In the genomic region with DNA sequence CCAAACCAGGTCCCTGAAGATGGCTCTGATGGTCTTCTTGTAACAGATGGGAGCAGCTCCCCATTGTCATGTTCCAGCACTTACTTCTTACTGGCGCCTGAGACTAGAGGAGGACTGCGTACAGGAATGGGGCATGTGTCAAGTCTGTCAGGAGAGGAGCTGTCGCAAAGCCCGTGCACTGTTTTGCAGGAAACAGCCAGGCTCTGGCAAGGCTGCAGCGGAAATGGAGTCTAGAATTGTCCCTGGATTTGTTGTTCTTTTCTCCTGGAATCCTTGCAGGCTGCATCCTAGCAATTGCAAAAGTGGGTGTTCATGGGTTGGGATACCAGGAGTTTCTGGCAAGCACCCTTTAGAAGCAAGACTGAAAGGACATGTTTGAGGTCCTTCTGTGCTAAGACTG, we compare ENCODE assay signal across 13 mouse cellular contexts. TPM values are rescaled to one million over a fixed set of nuclear protein-coding genes. Genes with fewer than 3 reads are reported as not detected.
DNase-seq lines count a peak whose midpoint lies in the region; ATAC-seq and TF ChIP-seq lines count a peak whose summit lies in the region.
"Had no signal": no experiment of that assay in that cellular context is flagged by ENCODE, and none has a peak within 500 bp of the region (broad histone marks: within the 10 kb centered on the region; RNA-seq: fewer than 3 reads in every experiment).

No protein-coding gene starts in this region.

- H3K9me3 ChIP-seq in heart, embryonic 13.5 days = no peaks in the 10 kb centered on the region
- no peaks in the 10 kb centered on the region for H3K9me3 ChIP-seq in kidney, embryonic 16.5 days (ENCODE audit: low read length)
- H3K9me3 ChIP-seq in forebrain, postnatal 0 days (ENCODE audit: low read length) = no peaks in the 10 kb centered on the region
- no peaks in the 10 kb centered on the region for H3K9me3 ChIP-seq in hindbrain, postnatal 0 days (ENCODE audit: low read length)
- H3K9me3 ChIP-seq in forebrain, embryonic 12.5 days = no peaks in the 10 kb centered on the region
- H3K9me3 ChIP-seq: embryonic facial prominence, embryonic 15.5 days; limb, embryonic 13.5 days had no signal

- no peak overlapping the region for H3K4me2 ChIP-seq in heart, embryonic 13.5 days
- H3K4me2 ChIP-seq in kidney, embryonic 16.5 days (replicated peaks; ENCODE audit: low read depth, low read length) = no peak overlapping the region
- H3K4me2 ChIP-seq in forebrain, postnatal 0 days (ENCODE audit: low read depth) = no peak overlapping the region
- no peak overlapping the region for H3K4me2 ChIP-seq in hindbrain, postnatal 0 days (ENCODE audit: low read depth, low read length)
- no peak overlapping the region for H3K4me2 ChIP-seq in forebrain, embryonic 12.5 days
- H3K4me2 ChIP-seq: embryonic facial prominence, embryonic 15.5 days; limb, embryonic 13.5 days had no signal

- H3K27ac ChIP-seq in layer of hippocampus, adult 2 months = peak overlapping the region; percentile 56; the same call in 1 of the 2 replicates
- peak overlapping the region; percentile 65 for H3K27ac ChIP-seq in heart, embryonic 13.5 days (replicated peaks)
- H3K27ac ChIP-seq in kidney, embryonic 16.5 days (ENCODE audit: low read length) = peak overlapping the region; percentile 20; the same call in 1 of the 2 replicates
- no peak overlapping the region for H3K27ac ChIP-seq in forebrain, postnatal 0 days (ENCODE audit: low read depth, low read length)
- no peak overlapping the region for H3K27ac ChIP-seq in hindbrain, postnatal 0 days
- no peak overlapping the region for H3K27ac ChIP-seq in forebrain, embryonic 12.5 days
- H3K27ac ChIP-seq: embryonic facial prominence, embryonic 15.5 days; limb, embryonic 13.5 days had no signal

- no peaks in the 10 kb centered on the region for H3K27me3 ChIP-seq in heart, embryonic 13.5 days (replicated peaks)
- H3K27me3 ChIP-seq in kidney, embryonic 16.5 days (ENCODE audit: insufficient read depth, low read length) = no peaks in the 10 kb centered on the region
- no peaks in the 10 kb centered on the region for H3K27me3 ChIP-seq in forebrain, postnatal 0 days (ENCODE audit: insufficient read depth, low read length)
- no peaks in the 10 kb centered on the region for H3K27me3 ChIP-seq in hindbrain, postnatal 0 days (ENCODE audit: insufficient read depth, low read length)
- no peaks in the 10 kb centered on the region for H3K27me3 ChIP-seq in forebrain, embryonic 12.5 days
- H3K27me3 ChIP-seq: embryonic facial prominence, embryonic 15.5 days; limb, embryonic 13.5 days had no signal

- H3K36me3 ChIP-seq in heart, embryonic 13.5 days = no peaks in the 10 kb centered on the region
- no peaks in the 10 kb centered on the region for H3K36me3 ChIP-seq in kidney, embryonic 16.5 days (ENCODE audit: insufficient read depth, low read length)
- no peaks in the 10 kb centered on the region for H3K36me3 ChIP-seq in forebrain, postnatal 0 days (ENCODE audit: insufficient read depth)
- H3K36me3 ChIP-seq in hindbrain, postnatal 0 days (ENCODE audit: insufficient read depth, low read length) = no peaks in the 10 kb centered on the region
- no peaks in the 10 kb centered on the region for H3K36me3 ChIP-seq in forebrain, embryonic 12.5 days (replicated peaks)
- H3K36me3 ChIP-seq: embryonic facial prominence, embryonic 15.5 days; limb, embryonic 13.5 days had no signal

- ATAC-seq in heart, embryonic 13.5 days (ENCODE audit: extremely low read depth, insufficient number of reproducible peaks, low FRiP score, low TSS enrichment) = no peak
- no peak for ATAC-seq in kidney, embryonic 16.5 days (ENCODE audit: low FRiP score, low TSS enrichment)
- ATAC-seq in forebrain, postnatal 0 days = no peak
- ATAC-seq in hindbrain, postnatal 0 days = no peak
- no peak for ATAC-seq in forebrain, embryonic 12.5 days (ENCODE audit: low FRiP score)

- DNase-seq in layer of hippocampus, adult 2 months (ENCODE audit: low spot score in 2 of 2) = no peak
- no peak for DNase-seq in layer of hippocampus, postnatal 36 days
- peak; percentile 55 for DNase-seq in lung, postnatal 36 days
- DNase-seq in forebrain, postnatal 0 days = no peak
- DNase-seq in hindbrain, postnatal 0 days (ENCODE audit: low spot score) = no peak
- DNase-seq: right cerebral cortex, adult 18-20 months; thymus, adult 2 months had no signal

- WGBS in heart, embryonic 13.5 days = 34% methylated on average over 5 of the region's 5 CpGs
- WGBS in kidney, embryonic 16.5 days = 50% methylated on average over 5 of the region's 5 CpGs
- 67% methylated on average over 5 of the region's 5 CpGs for WGBS in forebrain, postnatal 0 days
- WGBS in hindbrain, postnatal 0 days = 66% methylated on average over 5 of the region's 5 CpGs
- WGBS in forebrain, embryonic 12.5 days = 81% methylated on average over 5 of the region's 5 CpGs

- no peak for TF ChIP-seq CTCF in layer of hippocampus, adult 2 months (conservative IDR thresholded peaks at IDR 0.05)
- TF ChIP-seq CTCF in forebrain, postnatal 0 days (IDR thresholded peaks at IDR 0.05; ENCODE audit: low read depth) = no peak
- no peak for TF ChIP-seq CTCF in hindbrain, postnatal 0 days (IDR thresholded peaks at IDR 0.05; ENCODE audit: low read depth)

- H3K4me3 ChIP-seq in layer of hippocampus, adult 2 months = no peak overlapping the region
- H3K4me3 ChIP-seq in heart, embryonic 13.5 days = no peak overlapping the region
- H3K4me3 ChIP-seq in kidney, embryonic 16.5 days (ENCODE audit: low read length) = no peak overlapping the region
- no peak overlapping the region for H3K4me3 ChIP-seq in forebrain, postnatal 0 days (ENCODE audit: low read depth, low read length)
- H3K4me3 ChIP-seq in hindbrain, postnatal 0 days (ENCODE audit: low read length) = no peak overlapping the region
- no peak overlapping the region for H3K4me3 ChIP-seq in forebrain, embryonic 12.5 days (replicated peaks)
- H3K4me3 ChIP-seq: embryonic facial prominence, embryonic 15.5 days; limb, embryonic 13.5 days; megakaryocyte, embryonic 14.5 days had no signal

- peaks cover 23% of the 10 kb centered on the region for H3K4me1 ChIP-seq in heart, embryonic 13.5 days
- H3K4me1 ChIP-seq in kidney, embryonic 16.5 days (ENCODE audit: insufficient read depth, low read length) = no peaks in the 10 kb centered on the region
- peaks cover 9% of the 10 kb centered on the region; the same call in 1 of the 2 replicates for H3K4me1 ChIP-seq in forebrain, postnatal 0 days (ENCODE audit: insufficient read depth)
- peaks cover 9% of the 10 kb centered on the region for H3K4me1 ChIP-seq in hindbrain, postnatal 0 days (ENCODE audit: insufficient read depth, low read length)
- peaks cover 5% of the 10 kb centered on the region for H3K4me1 ChIP-seq in forebrain, embryonic 12.5 days

- H3K9ac ChIP-seq in heart, embryonic 13.5 days = no peak overlapping the region
- H3K9ac ChIP-seq in kidney, embryonic 16.5 days (replicated peaks; ENCODE audit: low read length) = no peak overlapping the region
- H3K9ac ChIP-seq in forebrain, postnatal 0 days = no peak overlapping the region
- no peak overlapping the region for H3K9ac ChIP-seq in hindbrain, postnatal 0 days (replicated peaks; ENCODE audit: low read length)
- no peak overlapping the region for H3K9ac ChIP-seq in forebrain, embryonic 12.5 days
- H3K9ac ChIP-seq: embryonic facial prominence, embryonic 15.5 days; limb, embryonic 13.5 days had no signal

RNA-seq across cellular contexts. Expression of gene Smpd3, which starts 39.5 kb away (rescaled TPM):
- 10 to 100 TPM; 74.2 to 75.8 TPM for total RNA-seq in layer of hippocampus, adult 2 months (2021)
- 10 to 100 TPM; 72.6 to 77.2 TPM for total RNA-seq in layer of hippocampus, postnatal 36 days (2021)
- 1.6 and 2.0 TPM in 2 replicates for polyA plus RNA-seq in heart, embryonic 13.5 days (2015; fragmentation: Nextera tagmentation; extraction: Ambion mirVana)
- 0.82 and 1.0 TPM in 2 replicates for polyA plus RNA-seq in kidney, embryonic 16.5 days (2015; fragmentation: Nextera tagmentation; extraction: Ambion mirVana)
- total RNA-seq in forebrain, postnatal 0 days (2014; rRNA removed) = 103 and 114 TPM in 2 replicates
- 63.1 and 84.8 TPM in 2 replicates for polyA plus RNA-seq in forebrain, postnatal 0 days (2015; fragmentation: Nextera tagmentation; extraction: Ambion mirVana)
- 88.3 and 96.1 TPM in 2 replicates for total RNA-seq in hindbrain, postnatal 0 days (2014; rRNA removed)
- polyA plus RNA-seq in hindbrain, postnatal 0 days (2015; fragmentation: Nextera tagmentation; extraction: Ambion mirVana) = 51.6 and 58.2 TPM in 2 replicates
- polyA plus RNA-seq in forebrain, embryonic 12.5 days (2016; fragmentation: Nextera tagmentation; extraction: Ambion mirVana) = 24.4 and 30.0 TPM in 2 replicates

Comparison
In these comparisons a context has a peak if more than half of its experiments do, and no peak if none do; other contexts are left out.
1. H3K27ac ChIP-seq: peak in layer of hippocampus, adult 2 months (single experiment), heart, embryonic 13.5 days (single experiment) and kidney, embryonic 16.5 days (single experiment); none in forebrain, postnatal 0 days (single experiment), hindbrain, postnatal 0 days (single experiment) and forebrain, embryonic 12.5 days (single experiment).